Mouse (Mus musculus): Measurements from ENCODE around the gene Fam129a. TPM values are rescaled to one million over a fixed set of nuclear protein-coding genes. Genes with fewer than 3 reads are reported as not detected.

Gene Fam129a
- total and polyA plus RNA-seq, 3 experiments, result 27.8 to 48.3 (median 37.0) TPM

DNA sequence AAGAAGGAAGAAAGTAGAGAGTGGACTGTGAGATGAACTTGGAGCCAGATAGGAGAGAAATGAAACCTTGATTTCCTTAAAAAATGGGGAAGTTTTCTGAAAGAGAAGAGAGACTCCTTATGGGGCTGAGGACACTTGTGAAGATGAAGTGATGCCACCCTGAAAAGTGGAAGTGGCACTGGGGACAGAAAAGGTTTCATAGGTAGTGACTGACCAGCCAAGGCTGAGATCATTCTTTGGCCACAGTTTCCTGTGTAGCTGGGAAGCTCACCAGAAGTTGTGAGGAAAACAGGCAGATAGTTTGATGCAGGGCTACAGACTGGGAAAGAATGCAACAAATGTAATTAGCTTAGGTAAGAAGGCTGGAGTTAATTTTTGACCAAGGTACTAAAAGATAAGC lies 49.7 kb downstream of the Fam129a start:
- H3K27ac ChIP-seq (ENCODE audit: insufficient read depth, low read depth), result no peak overlapping the region
- peak; percentile 16; the same call in 1 of the 2 replicates for TF ChIP-seq EP300 (IDR thresholded peaks at IDR 0.05; ENCODE audit: low read length)
- TF ChIP-seq ZC3H11A (IDR thresholded peaks at IDR 0.05; ENCODE audit: low read depth, low read length), result no peak
- peaks cover 6% of the 10 kb centered on the region for H3K9me3 ChIP-seq (replicated peaks; ENCODE audit: low read length)
- peaks cover 11 to 32% of the 10 kb centered on the region in 2 experiments for H3K36me3 ChIP-seq (replicated peaks in 1 of 2; ENCODE audit: control insufficient read depth in 1 of 2, insufficient read depth in 1 of 2, low read length in 1 of 2)
- in situ Hi-C loops (cut with MboI; ENCODE audit: low pct_ligation_motif_present, low pct_unique_long_range_greater_than_20kb, low sequenced_read_pairs), result no loop called here
- peaks cover 13 to 43% of the 10 kb centered on the region in 2 experiments for H3K4me1 ChIP-seq (ENCODE audit: control insufficient read depth in 1 of 2, insufficient read depth in 2 of 2)
- H3K9ac ChIP-seq (ENCODE audit: insufficient read depth, low read depth), result no peak overlapping the region
- no peaks in the 10 kb centered on the region for H3K27me3 ChIP-seq (replicated peaks)
- no peak overlapping the region for H3K4me2 ChIP-seq (ENCODE audit: insufficient read depth, low read depth, poor library complexity, severe bottlenecking)
- no peak for DNase-seq (ENCODE audit: extremely low read depth)
- dilution Hi-C loops (cut with MboI; ENCODE audit: extremely low pct_ligation_motif_present, extremely low pct_unique_long_range_greater_than_20kb, low sequenced_read_pairs), result no loop called here
- H3K79me2 ChIP-seq (replicated peaks; ENCODE audit: control insufficient read depth, extremely low read depth, insufficient read depth, poor library complexity, severe bottlenecking), result peaks cover 2% of the 10 kb centered on the region; the same call in 1 of the 2 replicates
- no peak overlapping the region for H3K4me3 ChIP-seq (replicated peaks in 1 of 3; ENCODE audit: low read depth in 2 of 3, low read length in 2 of 3, poor library complexity in 1 of 3)

DNA sequence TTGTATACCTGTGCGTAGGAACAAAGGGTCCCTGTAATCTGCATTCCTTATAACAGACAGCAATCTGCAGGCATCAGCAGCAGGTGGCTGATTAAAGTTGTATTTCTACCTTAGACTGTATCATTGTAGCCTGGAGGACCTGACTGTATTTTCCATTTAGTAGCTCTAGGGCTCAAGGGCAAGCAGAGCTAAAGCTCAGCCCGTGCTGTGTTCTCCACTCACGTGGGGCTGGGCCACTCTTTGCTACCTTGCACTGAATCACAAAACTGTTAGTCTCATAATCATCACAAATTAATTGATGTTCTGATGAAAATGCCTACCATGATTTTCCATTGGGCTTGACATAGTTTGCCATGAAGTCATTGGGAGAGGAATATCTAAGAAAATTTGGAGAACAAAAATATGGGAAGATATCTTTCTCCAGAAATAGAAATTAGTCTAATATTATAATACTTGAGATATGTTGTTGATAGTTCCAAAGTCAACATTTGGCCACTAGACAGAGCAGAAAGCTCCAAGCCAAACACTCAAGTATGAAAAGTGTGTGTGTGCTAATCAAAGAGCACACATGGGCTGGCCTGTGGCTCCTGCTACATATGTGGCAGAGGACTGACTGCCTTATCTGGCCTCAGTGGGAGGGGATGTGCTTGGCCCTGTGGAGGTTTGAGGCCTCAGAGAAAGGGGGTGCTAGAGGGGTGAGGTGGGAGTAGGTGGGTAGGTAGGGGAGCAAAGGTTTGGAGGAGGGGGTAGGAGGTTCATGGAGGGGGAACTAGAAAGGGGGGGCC lies 53.6 kb downstream of the Fam129a start:
- H3K9me3 ChIP-seq (replicated peaks; ENCODE audit: low read length), result no peaks in the 10 kb centered on the region
- no peak overlapping the region for H3K4me2 ChIP-seq (ENCODE audit: insufficient read depth, low read depth, poor library complexity, severe bottlenecking)
- no peaks in the 10 kb centered on the region for H3K27me3 ChIP-seq (replicated peaks)
- no peak overlapping the region for H3K27ac ChIP-seq (ENCODE audit: insufficient read depth, low read depth)
- H3K36me3 ChIP-seq (replicated peaks in 1 of 2; ENCODE audit: control insufficient read depth in 1 of 2, insufficient read depth in 1 of 2, low read length in 1 of 2), result peaks cover 7 to 16% of the 10 kb centered on the region in 2 experiments
- DNase-seq (ENCODE audit: extremely low read depth), result no peak
- no peak overlapping the region for H3K9ac ChIP-seq (ENCODE audit: insufficient read depth, low read depth)
- in situ Hi-C loops (cut with MboI; ENCODE audit: low pct_ligation_motif_present, low pct_unique_long_range_greater_than_20kb, low sequenced_read_pairs) (no loop called here), dilution Hi-C loops (cut with MboI; ENCODE audit: extremely low pct_ligation_motif_present, extremely low pct_unique_long_range_greater_than_20kb, low sequenced_read_pairs) (no loop called here)
- peaks cover 10 to 29% of the 10 kb centered on the region in 2 experiments for H3K4me1 ChIP-seq (ENCODE audit: control insufficient read depth in 1 of 2, insufficient read depth in 2 of 2)
- no peak overlapping the region for H3K4me3 ChIP-seq (replicated peaks in 1 of 3; ENCODE audit: low read depth in 2 of 3, low read length in 2 of 3, poor library complexity in 1 of 3)
- peaks cover 2% of the 10 kb centered on the region; the same call in 1 of the 2 replicates for H3K79me2 ChIP-seq (replicated peaks; ENCODE audit: control insufficient read depth, extremely low read depth, insufficient read depth, poor library complexity, severe bottlenecking)
- TF ChIP-seq JUN (IDR thresholded peaks at IDR 0.05; ENCODE audit: insufficient read depth, low read depth, low read length) (no peak), TCF12 (IDR thresholded peaks at IDR 0.05; ENCODE audit: low read depth, low read length) (no peak), NRF1 (IDR thresholded peaks at IDR 0.05; ENCODE audit: low read depth, low read length) (no peak)

DNA sequence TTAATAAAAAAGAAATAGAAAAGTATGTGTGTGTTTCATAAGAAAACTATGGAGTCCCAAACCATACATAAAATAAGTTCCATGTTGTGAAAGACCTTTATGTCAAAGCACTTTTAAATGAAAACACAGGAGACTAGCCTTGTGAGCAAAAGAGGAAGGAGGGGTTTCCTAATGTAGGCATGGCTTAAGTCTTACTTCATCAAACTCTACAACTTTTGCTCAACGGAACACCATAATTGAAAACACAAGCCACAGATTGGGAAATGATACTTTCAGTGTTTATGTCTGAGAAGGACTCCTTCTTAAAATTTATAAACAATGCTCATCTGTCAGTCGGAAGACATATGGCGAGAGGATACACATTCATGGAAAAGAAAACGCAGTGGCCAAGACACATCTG lies 54.3 kb downstream of the Fam129a start:
- no peak for DNase-seq (ENCODE audit: extremely low read depth)
- TF ChIP-seq SMC3 (IDR thresholded peaks at IDR 0.05; ENCODE audit: low read depth, low read length), result no peak
- no peak for TF ChIP-seq PAX5 (IDR thresholded peaks at IDR 0.05; ENCODE audit: low read length)
- TF ChIP-seq KAT2A (IDR thresholded peaks at IDR 0.05; ENCODE audit: insufficient replicate concordance, low read length), result no peak

More for the DNA sequence above, 54.3 kb downstream of the Fam129a start:
- H3K9me3 ChIP-seq (replicated peaks; ENCODE audit: low read length), result no peaks in the 10 kb centered on the region
- H3K4me3 ChIP-seq (replicated peaks in 1 of 3; ENCODE audit: low read depth in 2 of 3, low read length in 2 of 3, poor library complexity in 1 of 3), result no peak overlapping the region
- in situ Hi-C loops (cut with MboI; ENCODE audit: low pct_ligation_motif_present, low pct_unique_long_range_greater_than_20kb, low sequenced_read_pairs), result no loop called here
- no peak overlapping the region for H3K9ac ChIP-seq (ENCODE audit: insufficient read depth, low read depth)
- dilution Hi-C loops (cut with MboI; ENCODE audit: extremely low pct_ligation_motif_present, extremely low pct_unique_long_range_greater_than_20kb, low sequenced_read_pairs), result no loop called here
- no peak overlapping the region for H3K4me2 ChIP-seq (ENCODE audit: insufficient read depth, low read depth, poor library complexity, severe bottlenecking)
- H3K4me1 ChIP-seq (ENCODE audit: control insufficient read depth in 1 of 2, insufficient read depth in 2 of 2), result peaks cover 8 to 22% of the 10 kb centered on the region in 2 experiments
- peaks cover 7 to 15% of the 10 kb centered on the region in 2 experiments for H3K36me3 ChIP-seq (replicated peaks in 1 of 2; ENCODE audit: control insufficient read depth in 1 of 2, insufficient read depth in 1 of 2, low read length in 1 of 2)
- no peak overlapping the region for H3K27ac ChIP-seq (ENCODE audit: insufficient read depth, low read depth)
- peaks cover 2% of the 10 kb centered on the region; the same call in 1 of the 2 replicates for H3K79me2 ChIP-seq (replicated peaks; ENCODE audit: control insufficient read depth, extremely low read depth, insufficient read depth, poor library complexity, severe bottlenecking)
- H3K27me3 ChIP-seq (replicated peaks), result no peaks in the 10 kb centered on the region

All from CH12.LX (cell line).